Mouse (Mus musculus) limb, embryonic 13.5 days (tissue): ENCODE measurements at regions not wholly inside any gene's neighbourhood (a gene's known extent, or its start where the extent isn't known, plus 50 kb on each side); places are given as distances from the start of the nearest gene placed in this dataset.

ENCODE experiments used
- ATAC-seq: fragments of 200-750 bp; cut with Nextera tagmentation; 2 replicates; pipeline ENCODE4 v1.8.0; 2017; ENCODE audit warnings: low read depth, moderate number of reproducible peaks, moderate TSS enrichment; ENCODE audit not compliant: low FRiP score
- H3K27ac ChIP-seq: fragments of 300-500 bp; sonication (generic); 2 replicates; pipeline ENCODE4 v1.5.1; 2015; ENCODE audit warnings: inconsistent platforms, mild to moderate bottlenecking, moderate library complexity
- H3K27me3 ChIP-seq: fragments of 300-500 bp; sonication (generic); 2 replicates; pipeline ENCODE4 v1.6.1; 2015; ENCODE audit warnings: mild to moderate bottlenecking, inconsistent platforms
- H3K36me3 ChIP-seq: fragments of 300-500 bp; sonication (generic); 2 replicates; pipeline ENCODE4 v1.6.1; 2015; ENCODE audit warnings: inconsistent platforms, mild to moderate bottlenecking, moderate library complexity
- H3K4me1 ChIP-seq: fragments of 300-500 bp; sonication (generic); 2 replicates; pipeline ENCODE4 v1.6.1; 2015; ENCODE audit warnings: inconsistent platforms
- H3K4me2 ChIP-seq: fragments of 300-500 bp; sonication (generic); replicated peaks from 2 replicates; pipeline ENCODE4 v1.6.1; 2015; ENCODE audit warnings: inconsistent platforms, mild to moderate bottlenecking, moderate library complexity
- H3K4me3 ChIP-seq: fragments of 300-500 bp; sonication (generic); 2 replicates; pipeline ENCODE4 v1.5.1; 2015; ENCODE audit warnings: moderate library complexity, mild to moderate bottlenecking, inconsistent platforms
- H3K9ac ChIP-seq: fragments of 300-500 bp; sonication (generic); 2 replicates; pipeline ENCODE4 v1.6.1; 2015; ENCODE audit warnings: mild to moderate bottlenecking, inconsistent platforms
- H3K9me3 ChIP-seq: fragments of 300-500 bp; sonication (generic); 2 replicates; pipeline ENCODE4 v1.6.1; 2016; ENCODE audit warnings: inconsistent platforms
- WGBS: fragments of 180-500 bp; shearing (Covaris S2); methylation state at CpG from one replicate; pipeline ENCODE4 v1.1.7; 2015; 5-methylcytosine and 5-hydroxymethylcytosine counted together

DNA sequence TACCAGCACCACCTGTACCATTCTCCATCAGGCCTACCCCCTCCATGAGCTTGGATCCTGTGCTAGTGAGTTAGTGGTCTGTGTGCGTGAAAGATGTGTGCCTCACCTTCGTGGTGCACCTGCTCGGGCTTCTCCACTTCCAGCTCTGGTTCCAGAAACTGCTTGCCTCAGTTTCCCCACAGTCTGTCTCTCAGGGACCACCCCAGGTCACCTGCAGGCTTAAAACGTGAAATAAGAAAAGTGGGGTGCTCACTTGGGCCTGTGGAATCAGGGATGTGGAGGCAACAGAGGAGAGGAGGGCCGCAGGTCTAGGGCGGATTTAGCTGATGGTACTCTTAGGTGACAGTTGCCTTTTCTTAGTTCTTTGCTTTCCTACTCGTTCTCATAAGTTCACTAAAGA lies 186.0 kb downstream of the Irx2 start:
- no peak overlapping the region for H3K4me2 ChIP-seq
- H3K36me3 ChIP-seq: no peaks in the 10 kb centered on the region
- H3K4me3 ChIP-seq: no peak overlapping the region
- no peak overlapping the region for H3K27ac ChIP-seq
- peaks cover 61% of the 10 kb centered on the region for H3K27me3 ChIP-seq
- no peak for ATAC-seq
- H3K4me1 ChIP-seq: 0 out of 2 replicates have a peak, but pooled peaks cover 3% of the 10 kb centered on the region
- no peak overlapping the region for H3K9ac ChIP-seq
- 59% methylated on average over 7 of the region's 7 CpGs for WGBS
- no peaks in the 10 kb centered on the region; the same call in 1 of the 2 replicates for H3K9me3 ChIP-seq

DNA sequence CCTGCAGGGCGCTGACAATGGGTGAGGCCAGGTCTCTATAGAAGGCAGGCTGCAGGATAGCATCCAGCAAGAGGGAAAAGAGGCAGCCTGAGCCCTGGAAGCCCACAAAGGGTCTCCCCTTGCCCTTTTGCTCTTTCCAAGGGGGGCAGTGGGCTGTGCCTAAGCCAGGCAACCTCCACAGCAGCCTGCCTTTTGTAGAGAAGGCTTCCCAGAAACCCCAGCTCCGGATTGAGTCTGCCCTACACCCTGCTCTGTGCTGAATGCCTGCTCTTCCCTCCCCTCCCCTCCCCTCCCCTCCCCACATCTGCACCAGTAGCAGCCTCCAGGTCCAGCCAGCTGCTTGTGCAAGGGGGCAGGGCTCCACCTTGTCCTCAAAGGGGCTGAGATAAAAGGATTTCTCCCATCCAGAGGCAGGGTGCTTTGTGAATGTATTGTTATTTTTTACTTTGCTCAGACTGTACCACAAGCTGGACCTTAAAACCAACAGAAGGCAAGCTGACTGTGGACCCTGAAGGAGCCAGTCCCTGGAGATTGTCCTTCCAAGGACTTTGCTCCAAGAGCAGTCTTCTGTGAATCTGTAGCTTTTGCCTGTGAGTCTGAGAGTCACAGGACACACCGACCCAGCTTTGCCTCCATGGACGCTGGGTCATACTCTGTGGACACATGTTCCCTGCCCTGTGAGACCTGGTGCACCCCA lies 186.8 kb downstream of the Irx2 start:
- 0 out of 2 replicates have a peak, but pooled peaks cover 3% of the 10 kb centered on the region for H3K4me1 ChIP-seq
- no peak overlapping the region for H3K27ac ChIP-seq
- H3K36me3 ChIP-seq: no peaks in the 10 kb centered on the region
- ATAC-seq: no peak
- no peak overlapping the region for H3K4me3 ChIP-seq
- 16% methylated on average over 4 of the region's 4 CpGs for WGBS
- no peak overlapping the region for H3K9ac ChIP-seq
- H3K9me3 ChIP-seq: no peaks in the 10 kb centered on the region; the same call in 1 of the 2 replicates
- H3K27me3 ChIP-seq: peaks cover 65% of the 10 kb centered on the region
- no peak overlapping the region for H3K4me2 ChIP-seq

DNA sequence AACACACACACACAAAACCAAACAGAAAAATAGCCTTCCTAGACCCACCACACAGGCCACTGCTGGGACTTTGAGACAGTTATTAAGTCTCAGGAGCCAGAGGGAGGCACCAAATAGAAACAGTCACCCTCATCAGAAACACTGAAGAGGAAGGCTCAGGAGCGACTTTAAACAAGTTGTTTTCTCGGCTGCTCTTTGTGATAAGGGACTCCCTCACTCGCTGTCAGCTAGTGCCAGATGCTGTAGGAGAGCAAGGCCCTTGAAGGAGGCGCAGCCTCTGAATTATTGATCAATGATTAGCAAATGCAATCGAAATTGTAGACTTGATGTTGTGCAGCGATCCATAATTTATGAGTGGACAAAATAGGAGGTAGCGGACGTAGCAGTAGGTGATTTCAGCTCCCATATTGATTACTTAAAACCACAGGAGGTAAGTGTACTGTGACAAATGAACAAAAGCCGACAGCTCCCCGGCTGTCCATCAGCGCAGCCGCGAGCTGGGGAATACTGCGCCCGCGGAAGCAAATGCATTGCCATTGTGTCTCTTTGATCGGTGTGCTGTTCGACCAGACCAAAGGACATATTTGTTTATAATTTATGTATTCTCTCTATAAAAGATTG lies 187.4 kb downstream of the Irx2 start:
- Histone ChIP-seq H3K27me3 (peaks cover 68% of the 10 kb centered on the region), H3K9me3 (no peaks in the 10 kb centered on the region; the same call in 1 of the 2 replicates), H3K4me3 (no peak overlapping the region), H3K9ac (no peak overlapping the region), H3K27ac (no peak overlapping the region), H3K4me2 (no peak overlapping the region), H3K4me1 (0 out of 2 replicates have a peak, but pooled peaks cover 3% of the 10 kb centered on the region), H3K36me3 (no peaks in the 10 kb centered on the region)
- WGBS: 8% methylated on average over 18 of the region's 18 CpGs
- no peak for ATAC-seq

DNA sequence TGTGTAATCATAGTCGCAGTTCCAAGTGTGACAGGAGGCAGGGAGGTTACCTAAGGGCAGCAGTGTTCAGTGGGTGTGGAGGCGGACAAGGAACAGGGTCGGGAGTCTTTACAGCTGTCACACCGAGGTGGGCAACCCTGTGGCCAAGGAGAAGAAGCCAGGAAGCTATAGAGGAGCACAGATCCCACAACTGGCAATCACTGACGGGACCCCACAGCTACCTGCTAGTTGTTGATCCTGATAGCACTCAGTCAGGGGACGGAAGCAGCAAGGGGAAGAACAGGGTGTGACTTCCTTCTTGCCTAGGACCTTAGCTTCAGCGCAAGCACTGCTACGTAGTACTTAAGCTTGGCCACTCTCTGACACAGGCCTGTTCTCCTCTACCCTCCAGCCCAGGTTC lies 188.2 kb downstream of the Irx2 start:
- Histone ChIP-seq H3K4me2 (no peak overlapping the region), H3K4me3 (no peak overlapping the region), H3K27ac (no peak overlapping the region), H3K36me3 (no peaks in the 10 kb centered on the region), H3K9me3 (no peaks in the 10 kb centered on the region; the same call in 1 of the 2 replicates), H3K9ac (no peak overlapping the region), H3K4me1 (0 out of 2 replicates have a peak, but pooled peaks cover 3% of the 10 kb centered on the region), H3K27me3 (peaks cover 71% of the 10 kb centered on the region)
- WGBS: 9% methylated on average over 8 of the region's 8 CpGs
- ATAC-seq: no peak

DNA sequence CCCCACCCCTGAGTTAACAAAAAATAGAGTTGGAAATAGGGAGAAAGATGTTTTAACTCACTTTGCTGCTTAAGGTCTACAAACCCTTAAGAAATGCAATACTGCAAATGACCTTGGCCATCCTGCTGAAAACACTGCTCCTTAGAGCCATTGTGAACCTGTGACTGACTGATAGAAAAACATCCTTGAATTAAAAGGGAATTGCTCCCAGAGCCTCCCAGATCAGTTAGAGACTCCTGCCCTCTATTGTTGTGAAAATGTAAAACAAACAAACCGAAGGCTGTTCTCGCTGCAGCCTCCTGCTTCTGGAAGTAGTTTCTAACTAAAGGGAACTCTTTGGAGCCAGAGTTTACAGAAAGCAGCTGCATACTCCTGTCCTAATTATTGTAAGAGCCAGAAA lies 188.9 kb downstream of the Irx2 start:
- 9% methylated on average over 2 of the region's 2 CpGs for WGBS
- H3K4me3 ChIP-seq: no peak overlapping the region
- ATAC-seq: no peak
- peaks cover 71% of the 10 kb centered on the region for H3K27me3 ChIP-seq
- H3K9me3 ChIP-seq: no peaks in the 10 kb centered on the region; the same call in 1 of the 2 replicates
- H3K9ac ChIP-seq: no peak overlapping the region
- H3K4me1 ChIP-seq: 0 out of 2 replicates have a peak, but pooled peaks cover 3% of the 10 kb centered on the region
- no peak overlapping the region for H3K4me2 ChIP-seq
- H3K27ac ChIP-seq: no peak overlapping the region
- H3K36me3 ChIP-seq: no peaks in the 10 kb centered on the region

DNA sequence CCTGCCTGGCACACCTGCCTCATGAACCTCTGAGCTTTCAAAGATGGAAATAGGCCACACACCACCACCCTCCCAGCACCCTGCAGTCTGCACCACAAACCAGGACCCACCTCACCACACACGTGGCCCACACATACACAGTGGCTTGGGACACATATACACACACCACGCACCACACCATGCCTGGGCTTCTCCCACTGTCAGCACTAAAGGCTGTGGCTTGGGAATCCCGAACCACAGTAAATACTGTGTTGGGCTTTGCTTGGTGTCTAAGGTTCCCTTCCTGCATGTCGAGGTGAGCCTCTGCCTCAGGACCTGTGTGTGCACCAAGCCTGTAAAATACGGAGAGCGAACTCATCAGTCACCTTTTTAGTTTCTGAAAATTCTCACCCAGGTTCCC lies 189.3 kb downstream of the Irx2 start:
- Histone ChIP-seq H3K4me1 (0 out of 2 replicates have a peak, but pooled peaks cover 3% of the 10 kb centered on the region), H3K4me3 (no peak overlapping the region), H3K4me2 (no peak overlapping the region), H3K27ac (no peak overlapping the region), H3K9ac (no peak overlapping the region), H3K27me3 (peaks cover 71% of the 10 kb centered on the region), H3K9me3 (no peaks in the 10 kb centered on the region; the same call in 1 of the 2 replicates), H3K36me3 (no peaks in the 10 kb centered on the region)
- ATAC-seq: no peak
- 10% methylated on average over 6 of the region's 6 CpGs for WGBS

DNA sequence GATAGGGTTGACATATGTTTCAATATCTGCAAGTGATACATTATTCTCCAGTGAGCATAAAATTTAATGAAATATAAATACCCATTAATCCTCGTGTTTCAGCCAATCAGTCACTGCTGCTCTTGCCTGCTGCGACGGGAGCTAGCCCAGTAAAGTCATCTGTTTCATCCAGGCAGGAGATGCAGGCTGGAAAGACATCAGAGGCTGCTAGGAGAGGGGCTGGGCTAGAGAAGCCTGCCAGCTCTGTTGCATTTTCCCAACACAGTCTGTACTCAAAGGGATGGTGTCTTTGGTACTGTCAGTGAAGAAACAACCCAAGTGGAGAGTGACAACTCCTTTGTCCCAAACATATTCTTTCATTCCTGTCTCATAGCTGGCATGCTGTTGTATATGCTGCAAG lies 198.0 kb downstream of the Irx2 start:
- no peak overlapping the region for H3K4me2 ChIP-seq
- H3K27ac ChIP-seq: no peak overlapping the region
- no peaks in the 10 kb centered on the region for H3K4me1 ChIP-seq
- WGBS: 45% methylated on average over 3 of the region's 3 CpGs
- H3K27me3 ChIP-seq: peaks cover 17% of the 10 kb centered on the region
- no peak overlapping the region for H3K4me3 ChIP-seq
- no peaks in the 10 kb centered on the region for H3K36me3 ChIP-seq
- no peak for ATAC-seq
- H3K9ac ChIP-seq: no peak overlapping the region
- no peaks in the 10 kb centered on the region for H3K9me3 ChIP-seq

DNA sequence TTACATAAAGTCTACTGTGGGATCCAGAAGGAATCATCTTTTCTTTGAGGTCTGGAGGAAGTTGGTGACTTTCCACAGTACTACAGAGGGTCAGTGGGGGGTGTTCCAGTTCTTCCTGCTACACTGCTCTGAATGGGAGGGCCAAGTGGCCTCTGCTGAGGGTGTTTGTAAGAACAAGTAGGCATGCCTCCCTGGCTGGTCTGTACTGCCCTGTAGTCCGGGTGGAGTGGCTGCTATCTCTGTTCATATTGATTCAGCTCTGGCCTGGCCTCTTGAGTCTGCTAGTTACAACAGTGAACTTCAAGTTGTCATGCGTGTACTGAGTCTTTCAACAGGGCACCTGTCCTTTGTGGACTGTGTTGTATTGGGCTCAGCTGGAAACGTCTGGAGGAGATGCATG lies 200.7 kb downstream of the Irx2 start:
- peaks cover 11% of the 10 kb centered on the region for H3K27me3 ChIP-seq
- H3K4me1 ChIP-seq: no peaks in the 10 kb centered on the region
- no peaks in the 10 kb centered on the region for H3K9me3 ChIP-seq
- 67% methylated on average over 3 of the region's 3 CpGs for WGBS
- H3K4me2 ChIP-seq: no peak overlapping the region
- no peak overlapping the region for H3K9ac ChIP-seq
- no peak overlapping the region for H3K4me3 ChIP-seq
- H3K36me3 ChIP-seq: no peaks in the 10 kb centered on the region
- H3K27ac ChIP-seq: no peak overlapping the region
- no peak for ATAC-seq

DNA sequence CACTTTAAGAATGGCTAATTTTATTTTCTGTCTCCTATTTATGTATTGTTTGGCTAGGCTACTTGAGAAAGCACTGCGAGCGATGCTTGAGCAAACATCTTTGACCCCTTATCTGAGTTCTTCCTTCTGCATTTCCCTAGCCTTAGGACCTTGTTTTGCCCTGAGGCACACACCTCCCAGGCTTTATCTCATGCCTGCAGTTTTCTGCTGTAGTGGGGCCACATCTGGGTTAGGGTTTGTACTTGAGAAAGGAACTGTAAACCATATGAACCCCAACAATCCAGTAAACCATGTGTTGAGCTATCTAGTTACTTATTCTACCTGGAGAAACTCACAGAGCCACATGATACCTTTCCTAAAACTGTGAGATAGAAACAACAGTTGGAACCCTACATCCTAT lies 204.7 kb downstream of the Irx2 start:
- Histone ChIP-seq H3K4me3 (no peak overlapping the region), H3K4me1 (no peaks in the 10 kb centered on the region), H3K27ac (no peak overlapping the region), H3K4me2 (no peak overlapping the region), H3K27me3 (0 out of 2 replicates have a peak, but pooled peaks cover 5% of the 10 kb centered on the region), H3K36me3 (no peaks in the 10 kb centered on the region), H3K9ac (no peak overlapping the region), H3K9me3 (no peaks in the 10 kb centered on the region)
- 92% methylated on average over 2 of the region's 2 CpGs for WGBS
- ATAC-seq: no peak

DNA sequence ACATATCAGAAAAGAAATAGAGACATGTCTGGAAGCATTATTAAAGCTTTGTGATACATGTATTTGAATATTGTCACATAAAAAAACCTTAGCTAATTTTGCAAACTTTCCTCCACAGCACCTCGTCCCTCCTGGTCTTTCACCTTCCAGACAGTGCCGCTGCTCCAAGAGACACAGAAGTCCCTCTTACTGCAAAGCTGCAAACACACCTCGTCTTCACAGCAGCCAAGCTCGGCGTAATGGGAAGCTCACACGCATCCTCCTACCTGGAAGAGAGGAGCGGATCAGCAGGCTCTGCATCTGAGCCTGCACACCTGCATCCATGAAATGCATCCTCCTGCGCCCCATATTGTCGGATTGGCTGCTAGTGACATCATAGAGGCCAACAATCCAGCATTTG lies 208.4 kb downstream of the Irx2 start:
- H3K4me1 ChIP-seq: no peaks in the 10 kb centered on the region
- no peak overlapping the region for H3K27ac ChIP-seq
- H3K36me3 ChIP-seq: no peaks in the 10 kb centered on the region
- H3K9ac ChIP-seq: no peak overlapping the region
- no peak for ATAC-seq
- 0 out of 2 replicates have a peak, but pooled peaks cover 3% of the 10 kb centered on the region for H3K27me3 ChIP-seq
- H3K4me2 ChIP-seq: no peak overlapping the region
- WGBS: 81% methylated on average over 9 of the region's 9 CpGs
- no peaks in the 10 kb centered on the region for H3K9me3 ChIP-seq
- no peak overlapping the region for H3K4me3 ChIP-seq

DNA sequence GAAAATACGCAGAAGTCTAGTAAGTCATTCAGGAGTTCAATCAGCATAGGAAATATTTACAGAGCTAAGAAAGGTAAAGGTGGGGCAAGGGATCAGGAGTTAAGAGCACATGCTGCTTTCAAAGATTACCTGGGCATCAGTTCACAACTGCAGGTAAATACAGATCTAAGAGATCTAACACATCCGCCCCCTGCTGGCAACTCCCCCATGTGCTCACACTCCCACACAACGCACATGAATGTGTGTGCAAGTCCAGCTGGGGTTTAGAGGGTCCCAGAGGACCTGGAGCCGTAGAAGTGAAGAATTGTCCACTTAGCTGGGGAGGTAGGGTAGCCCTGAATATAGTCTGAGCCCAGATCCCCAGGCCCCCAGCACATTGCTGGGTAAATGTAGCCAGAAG lies 219.5 kb downstream of the Irx2 start:
- Histone ChIP-seq H3K4me2 (no peak overlapping the region), H3K9ac (no peak overlapping the region), H3K4me1 (0 out of 2 replicates have a peak, but pooled peaks cover 4% of the 10 kb centered on the region), H3K27me3 (no peaks in the 10 kb centered on the region), H3K27ac (no peak overlapping the region), H3K36me3 (no peaks in the 10 kb centered on the region), H3K4me3 (no peak overlapping the region), H3K9me3 (no peaks in the 10 kb centered on the region; the same call in 1 of the 2 replicates)
- WGBS: 71% methylated on average over 4 of the region's 4 CpGs
- ATAC-seq: no peak

DNA sequence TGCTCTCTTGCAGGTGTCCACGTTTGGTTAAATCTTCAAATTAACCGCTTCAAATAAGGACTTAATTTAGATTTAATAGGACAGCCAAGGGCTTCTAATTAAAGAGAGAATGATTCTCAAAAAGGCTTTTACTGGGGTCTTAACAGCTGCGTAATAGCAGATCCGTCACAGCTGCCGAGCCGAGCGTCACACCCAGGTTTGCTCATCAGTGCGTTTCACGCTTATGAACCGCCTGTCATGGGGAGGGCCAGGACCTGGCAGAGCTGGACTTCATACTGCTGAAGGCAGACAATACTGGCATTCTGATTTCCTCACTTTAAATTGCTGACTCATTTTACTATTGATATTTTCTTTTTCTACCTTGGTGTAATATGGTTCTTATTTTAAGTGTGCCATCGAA lies 221.2 kb downstream of the Irx2 start:
- no peak overlapping the region for H3K27ac ChIP-seq
- H3K27me3 ChIP-seq: no peaks in the 10 kb centered on the region
- H3K9ac ChIP-seq: no peak overlapping the region
- H3K4me3 ChIP-seq: no peak overlapping the region
- whole genome bisulfite sequencing: 51% methylated on average over 11 of the region's 11 CpGs
- H3K4me1 ChIP-seq: 0 out of 2 replicates have a peak, but pooled peaks cover 4% of the 10 kb centered on the region
- ATAC-seq: no peak
- H3K4me2 ChIP-seq: no peak overlapping the region
- no peaks in the 10 kb centered on the region; the same call in 1 of the 2 replicates for H3K9me3 ChIP-seq
- H3K36me3 ChIP-seq: no peaks in the 10 kb centered on the region
